Comparison of ENCODE assay signal across 10 mouse cellular contexts in genomic region chr9:46149392-46149791, GRCm38 (mm10).
A peak's percentile ranks its signal among the peaks of the same experiment; 100 is the strongest.
DNase-seq lines count a peak whose midpoint lies in the region; ATAC-seq and TF ChIP-seq lines count a peak whose summit lies in the region.
"Had no signal": no experiment of that assay in that cellular context is flagged by ENCODE, and none has a peak within 500 bp of the region (broad histone marks: within the 10 kb centered on the region; RNA-seq: fewer than 3 reads in every experiment).

No protein-coding gene starts in this region.

- no peak overlapping the region for H3K4me2 ChIP-seq in heart, embryonic 11.5 days
- no peak overlapping the region for H3K4me2 ChIP-seq in heart, postnatal 0 days (ENCODE audit: low read depth, low read length)
- H3K4me2 ChIP-seq in liver, embryonic 14.5 days (ENCODE audit: low read depth): no peak overlapping the region
- H3K4me2 ChIP-seq in hindbrain, postnatal 0 days (ENCODE audit: low read depth, low read length): no peak overlapping the region
- H3K4me2 ChIP-seq in midbrain, postnatal 0 days (ENCODE audit: low read depth, low read length, poor library complexity, severe bottlenecking): no peak overlapping the region

- no peaks in the 10 kb centered on the region for H3K9me3 ChIP-seq in heart, embryonic 11.5 days (replicated peaks; ENCODE audit: control insufficient read depth, low read length)
- H3K9me3 ChIP-seq in heart, postnatal 0 days (replicated peaks; ENCODE audit: control insufficient read depth, low read length): no peaks in the 10 kb centered on the region
- no peaks in the 10 kb centered on the region for H3K9me3 ChIP-seq in liver, embryonic 14.5 days (ENCODE audit: control insufficient read depth, low read length)
- no peaks in the 10 kb centered on the region for H3K9me3 ChIP-seq in hindbrain, postnatal 0 days (ENCODE audit: low read length)
- H3K9me3 ChIP-seq in midbrain, postnatal 0 days (ENCODE audit: low read length): no peaks in the 10 kb centered on the region

- no peak overlapping the region for H3K9ac ChIP-seq in heart, embryonic 11.5 days (ENCODE audit: low read depth, low read length)
- H3K9ac ChIP-seq in heart, postnatal 0 days (replicated peaks; ENCODE audit: low read depth, low read length): no peak overlapping the region
- no peak overlapping the region for H3K9ac ChIP-seq in liver, embryonic 14.5 days (replicated peaks)
- no peak overlapping the region for H3K9ac ChIP-seq in hindbrain, postnatal 0 days (replicated peaks; ENCODE audit: low read length)
- no peak overlapping the region for H3K9ac ChIP-seq in midbrain, postnatal 0 days (replicated peaks; ENCODE audit: low read length, poor library complexity, severe bottlenecking)

- H3K4me3 ChIP-seq in heart, embryonic 11.5 days (ENCODE audit: low read depth, low read length): no peak overlapping the region
- H3K4me3 ChIP-seq in heart, postnatal 0 days (ENCODE audit: low read depth, low read length): no peak overlapping the region
- H3K4me3 ChIP-seq in liver, embryonic 14.5 days (ENCODE audit: insufficient read depth in 1 of 2, low read depth in 2 of 2, low read length in 2 of 2): no peak overlapping the region
- no peak overlapping the region for H3K4me3 ChIP-seq in hindbrain, postnatal 0 days (ENCODE audit: low read length)
- H3K4me3 ChIP-seq in midbrain, postnatal 0 days (ENCODE audit: low read depth, low read length): no peak overlapping the region

- peak overlapping the region; percentile 64 for H3K27ac ChIP-seq in heart, embryonic 11.5 days (ENCODE audit: low read depth, low read length)
- H3K27ac ChIP-seq in heart, postnatal 0 days (ENCODE audit: low read depth): peak overlapping the region; percentile 74
- H3K27ac ChIP-seq in liver, embryonic 14.5 days: no peak overlapping the region
- no peak overlapping the region for H3K27ac ChIP-seq in hindbrain, postnatal 0 days
- H3K27ac ChIP-seq in midbrain, postnatal 0 days (ENCODE audit: low read depth, low read length): no peak overlapping the region

- 68% methylated on average over 5 of the region's 5 CpGs for WGBS in heart, embryonic 11.5 days (ENCODE audit: insufficient replicate concordance)
- WGBS in heart, postnatal 0 days: 64% methylated on average over 5 of the region's 5 CpGs
- WGBS in liver, embryonic 14.5 days (ENCODE audit: insufficient replicate concordance): 26% methylated on average over 5 of the region's 5 CpGs
- WGBS in hindbrain, postnatal 0 days: 89% methylated on average over 5 of the region's 5 CpGs
- 85% methylated on average over 5 of the region's 5 CpGs for WGBS in midbrain, postnatal 0 days

- no peaks in the 10 kb centered on the region for H3K36me3 ChIP-seq in heart, embryonic 11.5 days (ENCODE audit: control insufficient read depth, insufficient read depth, low read length)
- H3K36me3 ChIP-seq in heart, postnatal 0 days (replicated peaks; ENCODE audit: control insufficient read depth, insufficient read depth, low read length): no peaks in the 10 kb centered on the region; the same call in 1 of the 2 replicates
- H3K36me3 ChIP-seq in liver, embryonic 14.5 days (replicated peaks; ENCODE audit: control insufficient read depth, insufficient read depth, low read depth): no peaks in the 10 kb centered on the region
- H3K36me3 ChIP-seq in hindbrain, postnatal 0 days (ENCODE audit: insufficient read depth, low read length): no peaks in the 10 kb centered on the region
- H3K36me3 ChIP-seq in midbrain, postnatal 0 days (ENCODE audit: insufficient read depth, low read length): no peaks in the 10 kb centered on the region

- no peak for ATAC-seq in heart, embryonic 11.5 days (replicated peaks; ENCODE audit: insufficient number of reproducible peaks, low FRiP score, low TSS enrichment)
- no peak for ATAC-seq in heart, postnatal 0 days (ENCODE audit: insufficient read depth, low read depth)
- no peak for ATAC-seq in liver, embryonic 14.5 days (ENCODE audit: insufficient read depth)
- ATAC-seq in hindbrain, postnatal 0 days: no peak
- ATAC-seq in midbrain, postnatal 0 days (ENCODE audit: low FRiP score): no peak

- H3K4me1 ChIP-seq in heart, embryonic 11.5 days (ENCODE audit: control insufficient read depth, insufficient read depth, low read length): peaks cover 34% of the 10 kb centered on the region
- peaks cover 52% of the 10 kb centered on the region for H3K4me1 ChIP-seq in heart, postnatal 0 days (ENCODE audit: control insufficient read depth, insufficient read depth)
- peaks cover 13 to 32% of the 10 kb centered on the region in 2 experiments for H3K4me1 ChIP-seq in liver, embryonic 14.5 days (replicated peaks; ENCODE audit: control insufficient read depth in 2 of 2, insufficient read depth in 2 of 2, low read length in 1 of 2)
- H3K4me1 ChIP-seq in hindbrain, postnatal 0 days (ENCODE audit: insufficient read depth, low read length): 0 out of 2 replicates have a peak, but pooled peaks cover 5% of the 10 kb centered on the region
- peaks cover 4% of the 10 kb centered on the region; the same call in 1 of the 2 replicates for H3K4me1 ChIP-seq in midbrain, postnatal 0 days (ENCODE audit: insufficient read depth, low read length)

- peaks cover 3% of the 10 kb centered on the region; the same call in 1 of the 2 replicates for H3K27me3 ChIP-seq in heart, embryonic 11.5 days (ENCODE audit: control insufficient read depth, insufficient read depth, low read length)
- H3K27me3 ChIP-seq in heart, postnatal 0 days (ENCODE audit: control insufficient read depth, insufficient read depth, low read length): no peaks in the 10 kb centered on the region
- H3K27me3 ChIP-seq in liver, embryonic 14.5 days (ENCODE audit: control insufficient read depth, insufficient read depth, low read length): no peaks in the 10 kb centered on the region
- H3K27me3 ChIP-seq in hindbrain, postnatal 0 days (ENCODE audit: insufficient read depth, low read length): no peaks in the 10 kb centered on the region
- H3K27me3 ChIP-seq in midbrain, postnatal 0 days (ENCODE audit: insufficient read depth, low read length): no peaks in the 10 kb centered on the region

- no peak for DNase-seq in heart, adult 8-10 months (ENCODE audit: low spot score)
- peak; percentile 56 for DNase-seq in 416B (ENCODE audit: low read depth)
- no peak for DNase-seq in heart, postnatal 0 days (ENCODE audit: low spot score)
- no peak for DNase-seq in liver, embryonic 14.5 days (ENCODE audit: low read depth in 3 of 3, low spot score in 3 of 3)
- DNase-seq in hindbrain, postnatal 0 days (ENCODE audit: low spot score): no peak
- DNase-seq in midbrain, postnatal 0 days (ENCODE audit: low spot score): no peak
- no peak for DNase-seq in cerebellum, postnatal 4 days (ENCODE audit: low spot score in 2 of 2)
- DNase-seq: embryo, embryonic 11 days; gastrocnemius, postnatal 36 days had no signal

- no peak for TF ChIP-seq EP300 in heart, postnatal 0 days (IDR thresholded peaks at IDR 0.05; ENCODE audit: low read depth)
- no peak for TF ChIP-seq EP300 in liver, embryonic 14.5 days (IDR thresholded peaks at IDR 0.05; ENCODE audit: low read depth)

- TF ChIP-seq CTCF in heart, postnatal 0 days (IDR thresholded peaks at IDR 0.05; ENCODE audit: low read depth): no peak
- TF ChIP-seq CTCF in liver, embryonic 14.5 days (IDR thresholded peaks at IDR 0.05; ENCODE audit: low read depth): peak; percentile 14; the same call in 1 of the 2 replicates
- no peak for TF ChIP-seq CTCF in hindbrain, postnatal 0 days (IDR thresholded peaks at IDR 0.05; ENCODE audit: low read depth)
- no peak for TF ChIP-seq CTCF in midbrain, postnatal 0 days (IDR thresholded peaks at IDR 0.05)

Comparison
In these comparisons a context has a peak if more than half of its experiments do, and no peak if none do; other contexts are left out.
1. H3K27ac ChIP-seq: peak in heart, embryonic 11.5 days (single experiment) and heart, postnatal 0 days (single experiment); none in liver, embryonic 14.5 days (single experiment), hindbrain, postnatal 0 days (single experiment) and midbrain, postnatal 0 days (single experiment).